Mouse (Mus musculus) MEL (cell line): ENCODE measurements at regions not wholly inside any gene's neighbourhood (a gene's known extent, or its start where the extent isn't known, plus 50 kb on each side); places are given as distances from the start of the nearest gene placed in this dataset.
A peak's percentile ranks its signal among the peaks of the same experiment; 100 is the strongest.

Experiments used
- DNase-seq: peaks from one replicate; pipeline ENCODE4 v3.0.0; 2011; ENCODE audit warnings: low read depth, low spot score
- H3K27ac ChIP-seq: 2 replicates; pipeline ENCODE4 v1.5.1; 2012; ENCODE audit warnings: low read depth, mild to moderate bottlenecking, control low read depth, low read length, moderate library complexity; ENCODE audit not compliant: control insufficient read depth
- H3K27me3 ChIP-seq, 2 experiments: fragments of 150-350 bp in 1 of 2; sonication (generic) in 1 of 2; 2 replicates each; pipeline ENCODE4 v1.6.1; 2012; ENCODE audit warnings: low read length in 2 of 2, mild to moderate bottlenecking in 2 of 2, improper control_type of control experiment in 1 of 2, moderate library complexity in 1 of 2; ENCODE audit not compliant: insufficient read depth in 2 of 2, control insufficient read depth in 1 of 2
- H3K36me3 ChIP-seq, 2 experiments: 2 replicates each; pipeline ENCODE4 v1.6.1; 2012 to 2014; ENCODE audit warnings: low read length in 2 of 2, improper control_type of control experiment in 1 of 2, inconsistent platforms in 1 of 2, mild to moderate bottlenecking in 1 of 2; ENCODE audit not compliant: insufficient read depth in 2 of 2, control insufficient read depth in 1 of 2
- H3K4me1 ChIP-seq, 2 experiments: fragments of 150-350 bp in 1 of 2; sonication (generic) in 1 of 2; 2 replicates each; pipeline ENCODE4 v1.6.1; 2012; ENCODE audit warnings: low read length in 2 of 2, improper control_type of control experiment in 1 of 2, mild to moderate bottlenecking in 1 of 2; ENCODE audit not compliant: insufficient read depth in 2 of 2, control insufficient read depth in 1 of 2
- H3K4me3 ChIP-seq, 2 experiments: fragments of 150-350 bp in 1 of 2; sonication (generic) in 1 of 2; 2 replicates each; pipeline ENCODE4 v1.5.1; 2012; ENCODE audit warnings: low read depth in 2 of 2, low read length in 2 of 2, mild to moderate bottlenecking in 2 of 2, moderate library complexity in 2 of 2, control low read depth in 1 of 2, improper control_type of control experiment in 1 of 2; ENCODE audit not compliant: control insufficient read depth in 1 of 2, insufficient read depth in 1 of 2
- H3K79me2 ChIP-seq: 2 replicates; pipeline ENCODE4 v1.6.1; 2012; ENCODE audit warnings: mild to moderate bottlenecking, low read length, moderate library complexity; ENCODE audit not compliant: control insufficient read depth, poor library complexity, insufficient read depth
- H3K9ac ChIP-seq: 2 replicates; pipeline ENCODE4 v1.6.1; 2012; ENCODE audit warnings: low read depth, mild to moderate bottlenecking, control low read depth, low read length, moderate library complexity; ENCODE audit not compliant: control insufficient read depth, poor library complexity, severe bottlenecking
- H3K9me3 ChIP-seq: fragments of 150-350 bp; sonication (generic); replicated peaks from 2 replicates; pipeline ENCODE4 v1.6.1; 2012; ENCODE audit warnings: mild to moderate bottlenecking, low read length, improper control_type of control experiment, moderate library complexity; ENCODE audit not compliant: insufficient read depth
- CTCF ChIP-seq, 3 experiments: IDR thresholded peaks in 2 of 3; conservative IDR thresholded peaks in 1 of 3; 2 replicates each; pipeline ENCODE4 v1.5.1; 2011 to 2012; ENCODE audit warnings: low read length in 3 of 3, low read depth in 2 of 3, mild to moderate bottlenecking in 2 of 3, improper control_type of control experiment in 1 of 3, inconsistent platforms in 1 of 3, mixed read lengths in 1 of 3, moderate library complexity in 1 of 3; ENCODE audit not compliant: control insufficient read depth in 1 of 3, insufficient read depth in 1 of 3, poor library complexity in 1 of 3, severe bottlenecking in 1 of 3
- E2F4 ChIP-seq: IDR thresholded peaks from 2 replicates; pipeline ENCODE4 v1.6.1; 2011; ENCODE audit warnings: low read depth, low read length, improper control_type of control experiment, borderline replicate concordance
- ELF1 ChIP-seq: IDR thresholded peaks from 2 replicates; pipeline ENCODE4 v1.6.1; 2014; ENCODE audit warnings: low read depth, mild to moderate bottlenecking, inconsistent platforms, low read length, improper control_type of control experiment, moderate library complexity
- EP300 ChIP-seq, 2 experiments: IDR thresholded peaks; 2 replicates each; pipeline ENCODE4 v1.6.1; 2011; ENCODE audit warnings: improper control_type of control experiment in 2 of 2, low read length in 2 of 2, low read depth in 1 of 2, mild to moderate bottlenecking in 1 of 2
- GATA1 ChIP-seq: IDR thresholded peaks from 2 replicates; pipeline ENCODE4 v1.6.1; 2011; ENCODE audit warnings: low read depth, low read length, improper control_type of control experiment
- MAFK ChIP-seq: IDR thresholded peaks from 2 replicates; pipeline ENCODE4 v1.6.1; 2011; ENCODE audit warnings: low read depth, mild to moderate bottlenecking, low read length, improper control_type of control experiment, borderline replicate concordance
- MAX ChIP-seq: IDR thresholded peaks from 2 replicates; pipeline ENCODE4 v1.6.1; 2011; ENCODE audit warnings: low read length, improper control_type of control experiment
- MAZ ChIP-seq: IDR thresholded peaks from 2 replicates; pipeline ENCODE4 v1.6.1; 2012; ENCODE audit warnings: low read depth, mild to moderate bottlenecking, inconsistent platforms, low read length, improper control_type of control experiment
- MEF2A ChIP-seq: IDR thresholded peaks from 2 replicates; pipeline ENCODE4 v1.6.1; 2014; ENCODE audit warnings: low read depth, mild to moderate bottlenecking, inconsistent platforms, low read length, improper control_type of control experiment; ENCODE audit not compliant: poor library complexity, insufficient replicate concordance, severe bottlenecking; ENCODE audit errors: extremely low read depth
- MYB ChIP-seq: IDR thresholded peaks from 2 replicates; pipeline ENCODE4 v1.6.1; 2011; ENCODE audit warnings: mild to moderate bottlenecking, low read depth, low read length, improper control_type of control experiment
- MYC ChIP-seq: IDR thresholded peaks from 2 replicates; pipeline ENCODE4 v1.6.1; 2011; ENCODE audit warnings: low read depth, mild to moderate bottlenecking, low read length, improper control_type of control experiment, moderate library complexity
- NELFE ChIP-seq: IDR thresholded peaks from 2 replicates; pipeline ENCODE4 v1.6.1; 2011; ENCODE audit warnings: low read depth, low read length, improper control_type of control experiment
- POLR2AphosphoS2 ChIP-seq: IDR thresholded peaks from 2 replicates; pipeline ENCODE4 v1.6.1; 2011; ENCODE audit warnings: low read length, improper control_type of control experiment
- POLR2AphosphoS5 ChIP-seq: IDR thresholded peaks from 2 replicates; pipeline ENCODE4 v1.6.1; 2012; ENCODE audit warnings: low read depth, borderline replicate concordance, mild to moderate bottlenecking, inconsistent platforms, low read length, moderate library complexity, mixed read lengths
- RAD21 ChIP-seq: IDR thresholded peaks from 2 replicates; pipeline ENCODE4 v1.6.1; 2011; ENCODE audit warnings: mild to moderate bottlenecking, low read depth, low read length, improper control_type of control experiment
- RCOR1 ChIP-seq: IDR thresholded peaks from 2 replicates; pipeline ENCODE4 v1.6.1; 2012; ENCODE audit warnings: low read depth, mild to moderate bottlenecking, inconsistent platforms, low read length, improper control_type of control experiment
- SMC3 ChIP-seq: IDR thresholded peaks from 2 replicates; pipeline ENCODE4 v1.6.1; 2011; ENCODE audit warnings: low read depth, low read length, improper control_type of control experiment
- TBP ChIP-seq: IDR thresholded peaks from 2 replicates; pipeline ENCODE4 v1.8.0; 2011; ENCODE audit warnings: low read depth, low read length, improper control_type of control experiment
- TCF12 ChIP-seq: IDR thresholded peaks from 2 replicates; pipeline ENCODE4 v1.6.1; 2014; ENCODE audit warnings: low read depth, mild to moderate bottlenecking, inconsistent platforms, low read length, improper control_type of control experiment, moderate library complexity
- UBTF ChIP-seq: IDR thresholded peaks from 2 replicates; pipeline ENCODE4 v1.6.1; 2012; ENCODE audit warnings: low read depth, mild to moderate bottlenecking, inconsistent platforms, low read length, improper control_type of control experiment, moderate library complexity, borderline replicate concordance; ENCODE audit not compliant: insufficient read depth
- ZC3H11A ChIP-seq: IDR thresholded peaks from 2 replicates; pipeline ENCODE4 v1.6.1; 2012; ENCODE audit warnings: low read depth, mild to moderate bottlenecking, inconsistent platforms, low read length, improper control_type of control experiment
- ZKSCAN1 ChIP-seq: IDR thresholded peaks from 2 replicates; pipeline ENCODE4 v1.6.1; 2012; ENCODE audit warnings: low read depth, mild to moderate bottlenecking, inconsistent platforms, low read length, improper control_type of control experiment, moderate library complexity
- ZMIZ1 ChIP-seq: IDR thresholded peaks from 2 replicates; pipeline ENCODE4 v1.6.1; 2012; ENCODE audit warnings: low read depth, mild to moderate bottlenecking, inconsistent platforms, low read length, improper control_type of control experiment, moderate library complexity

- Histone ChIP-seq H3K27ac (no peak overlapping the region), H3K9me3 (no peaks in the 10 kb centered on the region), H3K4me1 (no peaks in the 10 kb centered on the region), H3K79me2 (no peaks in the 10 kb centered on the region), H3K36me3 (no peaks in the 10 kb centered on the region), H3K27me3 (no peaks in the 10 kb centered on the region), H3K9ac (no peak overlapping the region), H3K4me3 (no peak overlapping the region)
- TF ChIP-seq MAFK (no peak), CTCF (IDR thresholded peaks at IDR 0.05 in 2 of 3, conservative IDR thresholded peaks at IDR 0.05 in 1 of 3; ENCODE audit: control insufficient read depth in 1 of 3, insufficient read depth in 1 of 3, low read depth in 2 of 3, low read length in 3 of 3, poor library complexity in 1 of 3, severe bottlenecking in 1 of 3) (peak; percentile 58 to 78 (median 78)), ZKSCAN1 (no peak), RAD21 (peak; percentile 62), SMC3 (peak; percentile 78)
- peak; percentile 64 for DNase-seq
These were observed 1721.7 kb upstream of the Impad1 start for GRCm38 (mm10) chr4:6514823-6515222.

- TF ChIP-seq GATA1 (no peak), MAX (no peak), TBP (no peak), ELF1 (no peak), POLR2AphosphoS2 (no peak), RAD21 (no peak), MYC (no peak), POLR2AphosphoS5 (no peak), E2F4 (no peak), MAZ (no peak)
- no peaks in the 10 kb centered on the region for H3K79me2 ChIP-seq
- no peak overlapping the region for H3K27ac ChIP-seq
- no peaks in the 10 kb centered on the region for H3K27me3 ChIP-seq
- no peaks in the 10 kb centered on the region for H3K9me3 ChIP-seq
- no peak for DNase-seq
- H3K4me3 ChIP-seq, result no peak overlapping the region
- H3K4me1 ChIP-seq, result no peaks in the 10 kb centered on the region
- no peaks in the 10 kb centered on the region for H3K36me3 ChIP-seq
- H3K9ac ChIP-seq, result no peak overlapping the region
These were observed 1720.5 kb upstream of the Impad1 start for GRCm38 (mm10) chr4:6513635-6514034.

- no peaks in the 10 kb centered on the region for H3K9me3 ChIP-seq
- no peaks in the 10 kb centered on the region for H3K4me1 ChIP-seq
- no peaks in the 10 kb centered on the region for H3K79me2 ChIP-seq
- H3K4me3 ChIP-seq, result no peak overlapping the region
- H3K36me3 ChIP-seq, result no peaks in the 10 kb centered on the region
- H3K27me3 ChIP-seq, result no peaks in the 10 kb centered on the region
- DNase-seq, result peak; percentile 69
- H3K9ac ChIP-seq, result no peak overlapping the region
- no peak overlapping the region for H3K27ac ChIP-seq
- TF ChIP-seq ZC3H11A (peak; percentile 24; the same call in 1 of the 2 replicates), RCOR1 (no peak), RAD21 (peak; percentile 56), TBP (no peak), MEF2A (no peak), MAZ (no peak), MYB (no peak), ZMIZ1 (no peak), ZKSCAN1 (no peak), EP300 (IDR thresholded peaks at IDR 0.05; ENCODE audit: low read depth in 1 of 2, low read length in 2 of 2) (no peak), NELFE (no peak), CTCF (IDR thresholded peaks at IDR 0.05 in 2 of 3, conservative IDR thresholded peaks at IDR 0.05 in 1 of 3; ENCODE audit: control insufficient read depth in 1 of 3, insufficient read depth in 1 of 3, low read depth in 2 of 3, low read length in 3 of 3, poor library complexity in 1 of 3, severe bottlenecking in 1 of 3) (peak; percentile 62 to 69 (median 66)), SMC3 (peak; percentile 53), GATA1 (no peak), TCF12 (no peak), UBTF (no peak), POLR2AphosphoS5 (no peak)
These were observed 1719.7 kb upstream of the Impad1 start for GRCm38 (mm10) chr4:6512749-6513364.
